Mouse (Mus musculus) cerebellum, adult 9-11 months (tissue): ENCODE results near the gene Letm1.
A peak's percentile ranks its signal among the peaks of the same experiment; 100 is the strongest.

Experiments
- DNase-seq: peaks from one replicate; pipeline ENCODE4 v3.0.0; 2022

Gene Letm1

GRCm38 (mm10) chr5:33705612-33706349 is 76.8 kb downstream of the Letm1 start:
- DNase-seq, result peak; percentile 34

GRCm38 (mm10) chr5:33704945-33705611 is 77.5 kb downstream of the Letm1 start:
- DNase-seq, result peak; percentile 50

GRCm38 (mm10) chr5:33703999-33704398 is 78.6 kb downstream of the Letm1 start:
- no peak for DNase-seq

GRCm38 (mm10) chr5:33701832-33702231 is 80.8 kb downstream of the Letm1 start:
- no peak for DNase-seq

GRCm38 (mm10) chr5:33700010-33700409 is 82.6 kb downstream of the Letm1 start:
- DNase-seq, result no peak

GRCm38 (mm10) chr5:33698669-33699068 is 83.9 kb downstream of the Letm1 start:
- no peak for DNase-seq

- DNase-seq, result no peak
Measured at GRCm38 (mm10) chr5:33697947-33698512, 84.6 kb downstream of the Letm1 start.

- no peak for DNase-seq
Measured at GRCm38 (mm10) chr5:33697534-33697933, 85.1 kb downstream of the Letm1 start.

- DNase-seq, result no peak
Measured at GRCm38 (mm10) chr5:33696430-33696829, 86.2 kb downstream of the Letm1 start.

- no peak for DNase-seq
Measured at GRCm38 (mm10) chr5:33695718-33696121, 86.9 kb downstream of the Letm1 start.

GRCm38 (mm10) chr5:33694848-33695717 is 87.5 kb downstream of the Letm1 start:
- no peak for DNase-seq

GRCm38 (mm10) chr5:33694461-33694847 is 88.2 kb downstream of the Letm1 start:
- DNase-seq, result no peak

- no peak for DNase-seq
Measured at GRCm38 (mm10) chr5:33692393-33692792, 90.2 kb downstream of the Letm1 start.

GRCm38 (mm10) chr5:33689852-33690645 is 92.6 kb downstream of the Letm1 start:
- no peak for DNase-seq
